Mouse (Mus musculus): ENCODE data around the gene Fam163b. TPM values are rescaled to one million over a fixed set of nuclear protein-coding genes. Genes with fewer than 3 reads are reported as not detected.

The Fam163b gene
- polyA plus RNA-seq, 1 experiment from 2014 or later, result 10.1 TPM

DNA sequence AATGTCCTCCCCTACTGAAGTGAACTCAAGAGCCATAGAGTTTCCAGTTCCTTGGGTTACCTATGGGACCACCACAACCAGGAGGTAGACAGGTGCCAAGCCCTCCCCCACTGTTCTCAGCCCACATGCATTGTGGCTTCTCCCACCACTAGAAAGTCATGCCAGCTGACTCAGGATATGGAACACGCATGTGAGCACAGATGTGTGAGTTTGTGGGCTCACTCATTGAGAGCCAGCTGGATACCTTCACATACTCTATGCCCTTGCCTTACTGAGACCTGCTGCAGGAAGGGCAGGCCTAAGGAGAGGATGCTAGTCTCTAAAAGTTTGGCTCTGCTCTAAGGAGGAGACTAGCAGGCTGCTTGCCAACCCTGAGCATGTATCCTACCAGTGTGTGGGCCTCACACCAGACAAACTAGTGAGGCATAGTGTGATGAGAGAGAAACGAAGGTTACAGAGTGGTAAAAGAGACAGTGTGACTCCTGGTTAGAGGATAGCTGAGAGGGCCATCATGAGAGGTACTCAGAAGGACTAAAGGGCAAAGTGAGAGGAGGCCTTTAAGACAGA is 72.0 kb downstream of the Fam163b start:
- H3K27ac ChIP-seq (replicated peaks), result no peak overlapping the region
- no peaks in the 10 kb centered on the region for H3K27me3 ChIP-seq (replicated peaks)
- H3K4me3 ChIP-seq (replicated peaks), result no peak overlapping the region
- 79% methylated on average over 2 of the region's 2 CpGs for WGBS
- no peak overlapping the region for H3K9ac ChIP-seq (replicated peaks)
- no peaks in the 10 kb centered on the region for H3K36me3 ChIP-seq
- no peak overlapping the region for H3K4me2 ChIP-seq
- no peaks in the 10 kb centered on the region for H3K9me3 ChIP-seq (replicated peaks)
- ATAC-seq (ENCODE audit: low FRiP score), result no peak
- H3K4me1 ChIP-seq, result 0 out of 2 replicates have a peak, but pooled peaks cover 11% of the 10 kb centered on the region

DNA sequence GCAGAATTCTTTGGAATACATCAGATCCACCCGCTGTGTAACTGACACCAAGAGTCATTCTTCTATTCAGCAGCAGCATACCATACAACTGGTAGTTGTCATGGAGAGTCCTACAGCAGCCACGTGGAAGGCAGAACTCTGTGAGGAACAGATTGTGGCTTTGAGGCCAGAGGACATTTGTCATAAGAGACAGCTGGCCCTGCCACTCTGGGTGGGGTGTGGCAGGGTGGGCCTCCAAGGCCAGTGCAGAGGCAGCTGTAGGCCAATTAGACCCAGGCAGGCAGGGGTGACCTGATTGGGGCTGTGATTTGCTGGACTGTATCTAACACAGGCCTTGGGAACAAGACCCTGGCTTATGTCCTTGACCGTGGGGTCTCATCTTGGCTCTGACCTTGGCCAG is 72.6 kb downstream of the Fam163b start:
- Histone ChIP-seq H3K4me1 (0 out of 2 replicates have a peak, but pooled peaks cover 11% of the 10 kb centered on the region), H3K27ac (replicated peaks) (no peak overlapping the region), H3K9ac (replicated peaks) (no peak overlapping the region), H3K4me2 (no peak overlapping the region), H3K36me3 (no peaks in the 10 kb centered on the region), H3K27me3 (replicated peaks) (no peaks in the 10 kb centered on the region), H3K4me3 (replicated peaks) (no peak overlapping the region), H3K9me3 (replicated peaks) (no peaks in the 10 kb centered on the region)
- no peak for ATAC-seq (ENCODE audit: low FRiP score)
- 40% methylated on average over 3 of the region's 3 CpGs for WGBS

DNA sequence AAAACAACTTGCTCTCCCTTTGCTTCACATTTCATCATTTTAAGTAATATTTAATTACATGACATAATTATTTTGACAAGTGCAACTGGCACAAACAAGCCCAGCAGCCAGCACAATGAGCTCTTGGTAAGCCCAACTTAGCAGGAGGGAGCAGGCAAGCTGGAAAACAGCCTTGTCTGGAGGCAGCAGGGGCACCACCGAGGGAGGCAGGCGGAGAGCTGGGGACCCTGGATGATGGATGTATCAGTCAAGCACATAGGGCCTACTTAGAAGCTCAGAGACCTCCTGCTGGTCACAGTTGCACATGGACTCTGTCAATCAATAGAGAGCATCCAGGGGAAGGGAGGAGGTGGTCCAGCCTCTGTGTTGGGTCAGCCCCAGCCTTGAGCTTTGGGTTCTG is 74.3 kb downstream of the Fam163b start:
- Histone ChIP-seq H3K4me1 (0 out of 2 replicates have a peak, but pooled peaks cover 11% of the 10 kb centered on the region), H3K27me3 (replicated peaks) (no peaks in the 10 kb centered on the region), H3K27ac (replicated peaks) (no peak overlapping the region), H3K4me2 (no peak overlapping the region), H3K9ac (replicated peaks) (no peak overlapping the region), H3K9me3 (replicated peaks) (no peaks in the 10 kb centered on the region), H3K4me3 (replicated peaks) (no peak overlapping the region), H3K36me3 (no peaks in the 10 kb centered on the region)
- ATAC-seq (ENCODE audit: low FRiP score), result no peak
- 41% methylated on average over 2 of the region's 2 CpGs for WGBS

DNA sequence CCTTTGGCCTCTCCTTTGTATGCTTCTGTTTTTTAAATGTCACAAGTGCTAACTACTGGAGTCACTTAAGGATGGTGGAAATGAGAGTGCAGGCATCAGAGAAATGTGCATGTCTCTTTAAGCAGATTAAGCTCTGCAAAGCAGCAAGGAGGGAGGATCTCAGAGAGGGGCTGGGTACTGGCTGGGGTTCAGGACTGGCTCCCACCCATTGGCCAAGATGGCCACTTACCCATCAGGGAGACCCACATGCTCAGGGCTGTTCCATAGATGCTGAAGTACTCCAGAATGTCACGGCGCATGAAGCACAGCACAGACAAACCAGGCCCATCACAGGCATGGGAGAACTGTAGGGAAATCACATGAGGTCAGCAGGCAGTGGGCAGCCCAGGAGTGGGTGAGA is 75.2 kb downstream of the Fam163b start:
- H3K4me2 ChIP-seq, result no peak overlapping the region
- no peak overlapping the region for H3K4me3 ChIP-seq (replicated peaks)
- H3K4me1 ChIP-seq, result 0 out of 2 replicates have a peak, but pooled peaks cover 11% of the 10 kb centered on the region
- H3K9ac ChIP-seq (replicated peaks), result no peak overlapping the region
- no peaks in the 10 kb centered on the region for H3K9me3 ChIP-seq (replicated peaks)
- WGBS, result 91% methylated on average over 2 of the region's 2 CpGs
- H3K36me3 ChIP-seq, result no peaks in the 10 kb centered on the region
- H3K27me3 ChIP-seq (replicated peaks), result no peaks in the 10 kb centered on the region
- no peak overlapping the region for H3K27ac ChIP-seq (replicated peaks)
- no peak for ATAC-seq (ENCODE audit: low FRiP score)

Other genes starting within 250 kb of the Fam163b start
- 29.4 and 32.2 TPM in 2 replicates for gene Surf6, start 239.6 kb downstream of the Fam163b start, polyA plus RNA-seq (2015; fragmentation: Nextera tagmentation; extraction: Ambion mirVana)
- 95.7 and 108 TPM in 2 replicates for gene Med22, start 231.8 kb downstream of the Fam163b start, polyA plus RNA-seq (2015; fragmentation: Nextera tagmentation; extraction: Ambion mirVana)
- gene Rpl7a, start 231.7 kb downstream of the Fam163b start, polyA plus RNA-seq (2015; fragmentation: Nextera tagmentation; extraction: Ambion mirVana), result 385 and 446 TPM in 2 replicates
- gene Surf2, start 226.1 kb downstream of the Fam163b start, polyA plus RNA-seq (2015; fragmentation: Nextera tagmentation; extraction: Ambion mirVana), result 56.6 and 58.4 TPM in 2 replicates
- 89.2 and 97.5 TPM in 2 replicates for gene Surf1, start 226.0 kb downstream of the Fam163b start, polyA plus RNA-seq (2015; fragmentation: Nextera tagmentation; extraction: Ambion mirVana)
- gene Surf4, start 208.6 kb downstream of the Fam163b start, polyA plus RNA-seq (2015; fragmentation: Nextera tagmentation; extraction: Ambion mirVana), result 110 and 126 TPM in 2 replicates
- 0.13 and 0.61 TPM in 2 replicates for gene Stkld1, start 208.4 kb downstream of the Fam163b start, polyA plus RNA-seq (2015; fragmentation: Nextera tagmentation; extraction: Ambion mirVana)
- 38.0 and 39.2 TPM in 2 replicates for gene Rexo4, start 178.1 kb downstream of the Fam163b start, polyA plus RNA-seq (2015; fragmentation: Nextera tagmentation; extraction: Ambion mirVana)
- 0.09 TPM in 1 of 2 replicates, not detected in the other for gene Adamts13, start 169.1 kb downstream of the Fam163b start, polyA plus RNA-seq (2015; fragmentation: Nextera tagmentation; extraction: Ambion mirVana)
- gene Cacfd1, start 132.6 kb downstream of the Fam163b start, polyA plus RNA-seq (2015; fragmentation: Nextera tagmentation; extraction: Ambion mirVana), result 98.5 and 103 TPM in 2 replicates
- gene Slc2a6, start 114.5 kb downstream of the Fam163b start, polyA plus RNA-seq (2015; fragmentation: Nextera tagmentation; extraction: Ambion mirVana), result 17.2 and 20.0 TPM in 2 replicates
- 2.5 and 3.4 TPM in 2 replicates for gene Mymk, start 70.3 kb downstream of the Fam163b start, polyA plus RNA-seq (2015; fragmentation: Nextera tagmentation; extraction: Ambion mirVana)
- gene Adamtsl2, start 63.1 kb downstream of the Fam163b start, polyA plus RNA-seq (2015; fragmentation: Nextera tagmentation; extraction: Ambion mirVana), result 7.2 and 7.7 TPM in 2 replicates
- 0.29 and 0.37 TPM in 2 replicates for gene Dbh, start 22.7 kb upstream of the Fam163b start, polyA plus RNA-seq (2015; fragmentation: Nextera tagmentation; extraction: Ambion mirVana)
- 5.9 and 8.0 TPM in 2 replicates for gene Sardh, start 105.8 kb upstream of the Fam163b start, polyA plus RNA-seq (2015; fragmentation: Nextera tagmentation; extraction: Ambion mirVana)

All from neural tube, embryonic 15.5 days (tissue).